Mouse (Mus musculus) G1E (cell line): ENCODE measurements at regions not wholly inside any gene's neighbourhood (a gene's known extent, or its start where the extent isn't known, plus 50 kb on each side); places are given as distances from the start of the nearest gene placed in this dataset.

Experiments
- CTCF ChIP-seq: IDR thresholded peaks from 2 replicates; pipeline ENCODE4 v1.5.1; 2012; ENCODE audit warnings: low read depth, low read length, inconsistent platforms, mixed read lengths
- TAL1 ChIP-seq: conservative IDR thresholded peaks from 2 replicates; pipeline ENCODE4 v1.6.1; 2012; ENCODE audit warnings: low read depth, low read length, inconsistent platforms, mixed read lengths

GRCm38 (mm10) chr6:31614563-31614962, 50.8 kb upstream of the Podxl start:
- TF ChIP-seq TAL1 (no peak), CTCF (no peak)
